ENCODE assay signal across 30 mouse cellular contexts in genomic region chr9:108439176-108439575, GRCm38 (mm10). TPM values are rescaled to one million over a fixed set of nuclear protein-coding genes. Genes with fewer than 3 reads are reported as not detected.
DNase-seq lines count a peak whose midpoint lies in the region; ATAC-seq lines count a peak whose summit lies in the region.
"Had no signal": no experiment of that assay in that cellular context is flagged by ENCODE, and none has a peak within 500 bp of the region (broad histone marks: within the 10 kb centered on the region; RNA-seq: fewer than 3 reads in every experiment).

No protein-coding gene starts in this region.

- H3K4me1 ChIP-seq in embryonic facial prominence, embryonic 13.5 days: peaks cover 9% of the 10 kb centered on the region; the same call in 1 of the 2 replicates
- no peaks in the 10 kb centered on the region for H3K4me1 ChIP-seq in embryonic facial prominence, embryonic 10.5 days
- H3K4me1 ChIP-seq in neural tube, embryonic 15.5 days: 0 out of 2 replicates have a peak, but pooled peaks cover 8% of the 10 kb centered on the region
- no peaks in the 10 kb centered on the region for H3K4me1 ChIP-seq in embryonic facial prominence, embryonic 14.5 days (ENCODE audit: control insufficient read depth, insufficient read depth, low read length)

- H3K27ac ChIP-seq in embryonic facial prominence, embryonic 13.5 days: peak overlapping the region; percentile 63
- no peak overlapping the region for H3K27ac ChIP-seq in embryonic facial prominence, embryonic 10.5 days (replicated peaks)
- H3K27ac ChIP-seq in neural tube, embryonic 15.5 days (replicated peaks): peak overlapping the region; percentile 9; the same call in 1 of the 2 replicates
- no peak overlapping the region for H3K27ac ChIP-seq in embryonic facial prominence, embryonic 14.5 days (replicated peaks; ENCODE audit: low read depth, low read length)
- H3K27ac ChIP-seq: limb, embryonic 15.5 days; liver, embryonic 14.5 days; neural tube, embryonic 13.5 days; stomach, postnatal 0 days had no signal

- WGBS in embryonic facial prominence, embryonic 13.5 days: 65% methylated on average over 6 of the region's 6 CpGs
- 84% methylated on average over 6 of the region's 6 CpGs for WGBS in embryonic facial prominence, embryonic 10.5 days
- 80% methylated on average over 6 of the region's 6 CpGs for WGBS in neural tube, embryonic 15.5 days
- WGBS in embryonic facial prominence, embryonic 14.5 days: 62% methylated on average over 6 of the region's 6 CpGs

- no peaks in the 10 kb centered on the region for H3K36me3 ChIP-seq in embryonic facial prominence, embryonic 13.5 days
- no peaks in the 10 kb centered on the region for H3K36me3 ChIP-seq in embryonic facial prominence, embryonic 10.5 days (replicated peaks)
- no peaks in the 10 kb centered on the region for H3K36me3 ChIP-seq in neural tube, embryonic 15.5 days
- H3K36me3 ChIP-seq in embryonic facial prominence, embryonic 14.5 days (ENCODE audit: control insufficient read depth, insufficient read depth, low read length): no peaks in the 10 kb centered on the region
- H3K36me3 ChIP-seq: limb, embryonic 15.5 days; lung, embryonic 15.5 days; neural tube, embryonic 13.5 days had no signal

- no peak overlapping the region for H3K4me3 ChIP-seq in embryonic facial prominence, embryonic 13.5 days
- no peak overlapping the region for H3K4me3 ChIP-seq in embryonic facial prominence, embryonic 10.5 days
- no peak overlapping the region for H3K4me3 ChIP-seq in neural tube, embryonic 15.5 days (replicated peaks)
- no peak overlapping the region for H3K4me3 ChIP-seq in embryonic facial prominence, embryonic 14.5 days (ENCODE audit: low read depth, low read length)
- H3K4me3 ChIP-seq: limb, embryonic 15.5 days; lung, embryonic 15.5 days; megakaryocyte, embryonic 14.5 days; neural tube, embryonic 13.5 days had no signal

- no peak for ATAC-seq in embryonic facial prominence, embryonic 13.5 days (ENCODE audit: insufficient number of reproducible peaks, insufficient read depth, low FRiP score, low TSS enrichment, low read depth)
- ATAC-seq in neural tube, embryonic 15.5 days (ENCODE audit: low FRiP score): no peak
- no peak for ATAC-seq in embryonic facial prominence, embryonic 14.5 days (ENCODE audit: low read depth)
- ATAC-seq: CD4-positive, CD25-positive, alpha-beta regulatory T cell, adult 4 months; hindbrain, embryonic 16.5 days; intestine, postnatal 0 days had no signal

- H3K4me2 ChIP-seq in embryonic facial prominence, embryonic 13.5 days: no peak overlapping the region
- H3K4me2 ChIP-seq in neural tube, embryonic 15.5 days: no peak overlapping the region
- H3K4me2 ChIP-seq in embryonic facial prominence, embryonic 14.5 days (ENCODE audit: low read depth, low read length): no peak overlapping the region
- H3K4me2 ChIP-seq: heart, embryonic 11.5 days; limb, embryonic 15.5 days; lung, embryonic 15.5 days; neural tube, embryonic 13.5 days had no signal

- no peak for DNase-seq in embryonic facial prominence, embryonic 10.5 days (ENCODE audit: low spot score)
- DNase-seq in layer of hippocampus, adult 11-12 months (ENCODE audit: low spot score): peak; percentile 42
- DNase-seq in layer of hippocampus, postnatal 14 days (ENCODE audit: low spot score in 2 of 2): no peak
- no peak for DNase-seq in neural tube, embryonic 10.5 days (ENCODE audit: extremely low spot score, low spot score)
- peak; percentile 41 for DNase-seq in embryonic facial prominence, embryonic 14.5 days (ENCODE audit: low spot score)
- DNase-seq: adrenal gland, postnatal 14 days; cerebellum, postnatal 25 days; gastrocnemius, postnatal 14 days; heart, adult 11 months; kidney, postnatal 25 days; lung, postnatal 36 days; midbrain, embryonic 14.5 days had no signal

- no peaks in the 10 kb centered on the region for H3K27me3 ChIP-seq in embryonic facial prominence, embryonic 13.5 days
- H3K27me3 ChIP-seq in embryonic facial prominence, embryonic 10.5 days (replicated peaks; ENCODE audit: low read depth, poor library complexity, severe bottlenecking): no peaks in the 10 kb centered on the region
- H3K27me3 ChIP-seq in neural tube, embryonic 15.5 days (replicated peaks): no peaks in the 10 kb centered on the region
- no peaks in the 10 kb centered on the region for H3K27me3 ChIP-seq in embryonic facial prominence, embryonic 14.5 days (replicated peaks; ENCODE audit: control insufficient read depth, insufficient read depth, low read length)
- H3K27me3 ChIP-seq: limb, embryonic 15.5 days; lung, embryonic 15.5 days; neural tube, embryonic 13.5 days had no signal

- H3K9ac ChIP-seq in embryonic facial prominence, embryonic 13.5 days: no peak overlapping the region
- no peak overlapping the region for H3K9ac ChIP-seq in neural tube, embryonic 15.5 days (replicated peaks)
- no peak overlapping the region for H3K9ac ChIP-seq in embryonic facial prominence, embryonic 14.5 days (ENCODE audit: low read depth, low read length)
- H3K9ac ChIP-seq: limb, embryonic 15.5 days; liver, embryonic 14.5 days; lung, embryonic 15.5 days; neural tube, embryonic 13.5 days had no signal

- no peaks in the 10 kb centered on the region for H3K9me3 ChIP-seq in embryonic facial prominence, embryonic 13.5 days
- H3K9me3 ChIP-seq in embryonic facial prominence, embryonic 10.5 days: no peaks in the 10 kb centered on the region
- no peaks in the 10 kb centered on the region for H3K9me3 ChIP-seq in neural tube, embryonic 15.5 days (replicated peaks)
- no peaks in the 10 kb centered on the region for H3K9me3 ChIP-seq in embryonic facial prominence, embryonic 14.5 days (ENCODE audit: control insufficient read depth, low read length)
- H3K9me3 ChIP-seq: limb, embryonic 15.5 days; lung, embryonic 15.5 days; neural tube, embryonic 13.5 days had no signal

RNA-seq across cellular contexts. Expression of gene BC048562, which starts 2.9 kb away (rescaled TPM):
- not detected in 2 replicates for polyA plus RNA-seq in embryonic facial prominence, embryonic 13.5 days (2015; fragmentation: Nextera tagmentation; extraction: Ambion mirVana)
- polyA plus RNA-seq in embryonic facial prominence, embryonic 10.5 days (2016; fragmentation: Nextera tagmentation; extraction: Ambion mirVana): not detected in 2 replicates
- not detected for total RNA-seq in layer of hippocampus, postnatal 14 days (2021)
- not detected in 2 replicates for polyA plus RNA-seq in neural tube, embryonic 15.5 days (2015; fragmentation: Nextera tagmentation; extraction: Ambion mirVana)
- not detected in 2 replicates for polyA plus RNA-seq in embryonic facial prominence, embryonic 14.5 days (2014; fragmentation: Nextera tagmentation; extraction: Ambion mirVana)
- total RNA-seq: adrenal gland, postnatal 14 days; gastrocnemius, postnatal 14 days; hematopoietic stem cell, adult 5-6 weeks; left cerebral cortex, adult 18-20 months; left cerebral cortex, postnatal 36 days had no signal
- polyA plus RNA-seq: CD4-positive, CD25-positive, alpha-beta regulatory T cell, adult 4 months; heart, embryonic 11.5 days; heart, postnatal 0 days; hindbrain, embryonic 16.5 days; intestine, postnatal 0 days; kidney, embryonic 14.5 days; limb, embryonic 15.5 days; liver, embryonic 14.5 days; lung, embryonic 15.5 days; midbrain, embryonic 14.5 days; neural tube, embryonic 13.5 days; stomach, postnatal 0 days; urinary bladder, adult 2 months had no signal

RNA-seq across cellular contexts. Expression of gene Ccdc36, which starts 10.9 kb away (rescaled TPM):
- polyA plus RNA-seq in embryonic facial prominence, embryonic 13.5 days (2015; fragmentation: Nextera tagmentation; extraction: Ambion mirVana): 1.3 and 1.6 TPM in 2 replicates
- 0.93 and 1.1 TPM in 2 replicates for polyA plus RNA-seq in embryonic facial prominence, embryonic 10.5 days (2016; fragmentation: Nextera tagmentation; extraction: Ambion mirVana)
- under 1 TPM in 1 of 2 experiments, not detected in 1; 0.14 TPM for total RNA-seq in layer of hippocampus, postnatal 14 days (2021)
- 1.3 and 1.7 TPM in 2 replicates for polyA plus RNA-seq in neural tube, embryonic 15.5 days (2015; fragmentation: Nextera tagmentation; extraction: Ambion mirVana)
- 1.1 and 1.5 TPM in 2 replicates for polyA plus RNA-seq in embryonic facial prominence, embryonic 14.5 days (2014; fragmentation: Nextera tagmentation; extraction: Ambion mirVana)
- total RNA-seq: adrenal gland, postnatal 14 days had no signal

RNA-seq across cellular contexts. Expression of gene Ccdc71, which starts 21.2 kb away (rescaled TPM):
- 60.4 and 64.3 TPM in 2 replicates for polyA plus RNA-seq in embryonic facial prominence, embryonic 13.5 days (2015; fragmentation: Nextera tagmentation; extraction: Ambion mirVana)
- 56.6 and 57.5 TPM in 2 replicates for polyA plus RNA-seq in embryonic facial prominence, embryonic 10.5 days (2016; fragmentation: Nextera tagmentation; extraction: Ambion mirVana)
- total RNA-seq in layer of hippocampus, postnatal 14 days (2021): 10 to 100 TPM; 37.0 to 37.8 TPM
- polyA plus RNA-seq in neural tube, embryonic 15.5 days (2015; fragmentation: Nextera tagmentation; extraction: Ambion mirVana): 53.7 and 64.4 TPM in 2 replicates
- polyA plus RNA-seq in embryonic facial prominence, embryonic 14.5 days (2014; fragmentation: Nextera tagmentation; extraction: Ambion mirVana): 42.0 and 42.2 TPM in 2 replicates

RNA-seq across cellular contexts. Expression of gene Klhdc8b, which starts 22.2 kb away (rescaled TPM):
- polyA plus RNA-seq in embryonic facial prominence, embryonic 13.5 days (2015; fragmentation: Nextera tagmentation; extraction: Ambion mirVana): 36.5 and 42.8 TPM in 2 replicates
- 21.6 and 24.2 TPM in 2 replicates for polyA plus RNA-seq in embryonic facial prominence, embryonic 10.5 days (2016; fragmentation: Nextera tagmentation; extraction: Ambion mirVana)
- 10 to 100 TPM; 17.5 to 18.4 TPM for total RNA-seq in layer of hippocampus, postnatal 14 days (2021)
- polyA plus RNA-seq in neural tube, embryonic 15.5 days (2015; fragmentation: Nextera tagmentation; extraction: Ambion mirVana): 58.4 and 59.8 TPM in 2 replicates
- 23.7 and 27.6 TPM in 2 replicates for polyA plus RNA-seq in embryonic facial prominence, embryonic 14.5 days (2014; fragmentation: Nextera tagmentation; extraction: Ambion mirVana)

RNA-seq across cellular contexts. Expression of gene Lamb2, which starts 40.4 kb away (rescaled TPM):
- polyA plus RNA-seq in embryonic facial prominence, embryonic 13.5 days (2015; fragmentation: Nextera tagmentation; extraction: Ambion mirVana): 51.1 and 63.2 TPM in 2 replicates
- 33.2 and 33.5 TPM in 2 replicates for polyA plus RNA-seq in embryonic facial prominence, embryonic 10.5 days (2016; fragmentation: Nextera tagmentation; extraction: Ambion mirVana)
- 10 to 100 TPM; 34.8 to 39.8 TPM for total RNA-seq in layer of hippocampus, postnatal 14 days (2021)
- 17.5 and 18.8 TPM in 2 replicates for polyA plus RNA-seq in neural tube, embryonic 15.5 days (2015; fragmentation: Nextera tagmentation; extraction: Ambion mirVana)
- 63.8 and 67.2 TPM in 2 replicates for polyA plus RNA-seq in embryonic facial prominence, embryonic 14.5 days (2014; fragmentation: Nextera tagmentation; extraction: Ambion mirVana)

Comparison
In these comparisons a context has a peak if more than half of its experiments do, and no peak if none do; other contexts are left out.
1. H3K27ac ChIP-seq: peak in embryonic facial prominence, embryonic 13.5 days (single experiment) and neural tube, embryonic 15.5 days (single experiment); none in embryonic facial prominence, embryonic 10.5 days (single experiment) and embryonic facial prominence, embryonic 14.5 days (single experiment).
2. DNase-seq: peak in layer of hippocampus, adult 11-12 months (single experiment) and embryonic facial prominence, embryonic 14.5 days (single experiment); none in embryonic facial prominence, embryonic 10.5 days (single experiment), layer of hippocampus, postnatal 14 days (0 of 2) and neural tube, embryonic 10.5 days (single experiment).